Mouse (Mus musculus) adrenal gland, postnatal 25 days (tissue): ENCODE results near the gene Tcp10b. TPM values are rescaled to one million over a fixed set of nuclear protein-coding genes. Genes with fewer than 3 reads are reported as not detected.

Experiments
- total RNA-seq: library from RNA; stranded (reverse); gene quantifications from 2 replicates; pipeline ENCODE4 v1.2.3, GENCODE M21; 2021

Tcp10b gene
- total RNA-seq, 1 experiment from 2014 or later: 0.88 TPM

Other genes starting within 250 kb of the Tcp10b start
- not detected in 2 replicates for gene Mas1, start 193.0 kb upstream of the Tcp10b start, total RNA-seq
- gene Mrgprh, start 185.1 kb upstream of the Tcp10b start, total RNA-seq: not detected in 2 replicates
- 4.8 and 6.0 TPM in 2 replicates for gene Pnldc1, start 150.9 kb upstream of the Tcp10b start, total RNA-seq
- 206 and 219 TPM in 2 replicates for gene Tcp1, start 145.4 kb upstream of the Tcp10b start, total RNA-seq
- 63.0 and 72.7 TPM in 2 replicates for gene Mrpl18, start 144.8 kb upstream of the Tcp10b start, total RNA-seq
- 2.0 and 3.1 TPM in 2 replicates for gene Acat3, start 120.5 kb upstream of the Tcp10b start, total RNA-seq
- 122 and 138 TPM in 2 replicates for gene Acat2, start 100.4 kb upstream of the Tcp10b start, total RNA-seq
- gene Wtap, start 66.9 kb upstream of the Tcp10b start, total RNA-seq: 60.2 and 67.5 TPM in 2 replicates
- 333 and 383 TPM in 2 replicates for gene Sod2, start 54.3 kb upstream of the Tcp10b start, total RNA-seq
- 0.49 TPM in 1 of 2 replicates, not detected in the other for gene Gpr31b, start 8.8 kb upstream of the Tcp10b start, total RNA-seq
- gene Unc93a, start 70.7 kb downstream of the Tcp10b start, total RNA-seq: 1.2 and 1.8 TPM in 2 replicates
- gene Smok2a, start 160.1 kb downstream of the Tcp10b start, total RNA-seq: not detected in 2 replicates
- not detected in 2 replicates for gene Smok2b, start 169.2 kb downstream of the Tcp10b start, total RNA-seq